Mouse (Mus musculus): Measurements from ENCODE around the gene Taf5l.
A peak's percentile ranks its signal among the peaks of the same experiment; 100 is the strongest.

The Taf5l gene

GRCm38 (mm10) chr8:123959473-123959872, 61.7 kb downstream of the Taf5l start:
- Histone ChIP-seq H3K27me3 (ENCODE audit: control insufficient read depth, insufficient read depth, low read length, poor library complexity, severe bottlenecking) (no peaks in the 10 kb centered on the region), H3K36me3 (ENCODE audit: control insufficient read depth, insufficient read depth, low read length, poor library complexity, severe bottlenecking) (no peaks in the 10 kb centered on the region; the same call in none of the 2 replicates)
- no peak for DNase-seq (ENCODE audit: low read depth, low spot score)

DNA sequence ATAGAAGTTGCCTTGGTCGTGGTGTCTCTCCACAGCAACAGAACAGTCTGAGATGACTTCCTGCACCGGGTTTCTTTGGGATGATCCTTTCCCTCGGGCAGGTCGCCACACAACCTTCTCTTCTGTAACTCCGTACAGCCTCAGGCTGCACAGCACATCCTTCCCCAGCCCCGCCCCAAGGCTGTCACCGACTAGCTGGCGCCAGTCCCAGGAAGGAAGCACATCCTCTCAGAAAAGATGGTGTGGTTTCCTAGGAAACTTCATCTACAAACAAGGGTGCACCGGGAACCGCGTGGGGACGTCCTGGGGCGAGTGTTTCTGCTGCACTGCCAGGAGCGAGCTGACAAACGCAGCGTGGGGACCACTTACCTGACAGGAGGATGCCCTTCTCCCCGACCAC, 63.1 kb downstream of the Taf5l start:
- no peaks in the 10 kb centered on the region; the same call in none of the 2 replicates for H3K36me3 ChIP-seq (ENCODE audit: control insufficient read depth, insufficient read depth, low read length, poor library complexity, severe bottlenecking)
- no peak for DNase-seq (ENCODE audit: low read depth, low spot score)
- H3K27me3 ChIP-seq (ENCODE audit: control insufficient read depth, insufficient read depth, low read length, poor library complexity, severe bottlenecking), result no peaks in the 10 kb centered on the region

DNA sequence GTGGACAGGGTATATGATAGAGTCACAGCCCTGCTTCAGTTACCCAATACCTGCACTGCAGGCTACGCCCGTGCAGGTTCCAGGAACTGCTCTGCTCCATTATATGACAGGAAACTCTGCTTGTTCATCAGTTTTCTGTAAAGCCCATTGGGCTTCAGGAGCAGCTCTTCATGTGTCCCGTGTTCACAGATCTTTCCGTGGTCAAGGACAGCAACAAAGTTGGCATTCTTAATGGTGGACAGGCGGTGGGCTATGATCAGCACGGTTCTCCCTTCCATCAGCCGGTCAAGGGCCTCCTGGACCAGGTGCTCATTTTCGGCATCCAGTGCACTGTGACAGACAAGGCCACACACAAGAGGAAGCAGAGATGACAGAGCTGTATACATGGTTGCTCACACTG, 67.0 kb downstream of the Taf5l start:
- H3K36me3 ChIP-seq (ENCODE audit: control insufficient read depth, insufficient read depth, low read length, poor library complexity, severe bottlenecking), result no peaks in the 10 kb centered on the region; the same call in none of the 2 replicates
- DNase-seq (ENCODE audit: low read depth, low spot score), result peak; percentile 77
- H3K27me3 ChIP-seq (ENCODE audit: control insufficient read depth, insufficient read depth, low read length, poor library complexity, severe bottlenecking), result no peaks in the 10 kb centered on the region

DNA sequence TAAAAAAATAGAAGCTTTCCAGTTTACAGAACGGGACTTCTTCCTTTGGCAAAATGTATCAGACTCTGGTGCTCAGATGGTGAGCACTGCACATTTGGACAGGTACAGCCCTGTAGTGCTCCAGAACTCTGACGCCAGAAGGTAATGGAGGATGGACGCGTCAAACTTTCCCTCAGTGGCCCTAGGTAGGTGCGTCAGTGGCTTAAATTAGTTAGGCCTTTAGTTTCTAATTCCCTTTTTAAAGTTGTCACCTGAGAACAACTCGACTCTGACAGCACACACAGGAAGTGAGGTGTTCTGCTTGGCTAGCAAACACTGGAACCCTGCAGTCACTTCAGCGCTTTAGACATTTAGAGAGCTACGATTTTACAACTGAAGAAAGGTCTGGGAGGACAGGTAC, 67.5 kb downstream of the Taf5l start:
- H3K36me3 ChIP-seq (ENCODE audit: control insufficient read depth, insufficient read depth, low read length, poor library complexity, severe bottlenecking), result no peaks in the 10 kb centered on the region; the same call in none of the 2 replicates
- DNase-seq (ENCODE audit: low read depth, low spot score), result peak; percentile 94
- H3K27me3 ChIP-seq (ENCODE audit: control insufficient read depth, insufficient read depth, low read length, poor library complexity, severe bottlenecking), result no peaks in the 10 kb centered on the region

GRCm38 (mm10) chr8:123950077-123950802, 71.0 kb downstream of the Taf5l start:
- Histone ChIP-seq H3K27me3 (ENCODE audit: control insufficient read depth, insufficient read depth, low read length, poor library complexity, severe bottlenecking) (no peaks in the 10 kb centered on the region), H3K36me3 (ENCODE audit: control insufficient read depth, insufficient read depth, low read length, poor library complexity, severe bottlenecking) (no peaks in the 10 kb centered on the region; the same call in 1 of the 2 replicates)
- peak; percentile 90 for DNase-seq (ENCODE audit: low read depth, low spot score)

- Histone ChIP-seq H3K27me3 (ENCODE audit: control insufficient read depth, insufficient read depth, low read length, poor library complexity, severe bottlenecking) (no peaks in the 10 kb centered on the region), H3K36me3 (ENCODE audit: control insufficient read depth, insufficient read depth, low read length, poor library complexity, severe bottlenecking) (no peaks in the 10 kb centered on the region; the same call in 1 of the 2 replicates)
- DNase-seq (ENCODE audit: low read depth, low spot score), result no peak
These were observed 71.6 kb downstream of the Taf5l start for GRCm38 (mm10) chr8:123949686-123949986.

DNA sequence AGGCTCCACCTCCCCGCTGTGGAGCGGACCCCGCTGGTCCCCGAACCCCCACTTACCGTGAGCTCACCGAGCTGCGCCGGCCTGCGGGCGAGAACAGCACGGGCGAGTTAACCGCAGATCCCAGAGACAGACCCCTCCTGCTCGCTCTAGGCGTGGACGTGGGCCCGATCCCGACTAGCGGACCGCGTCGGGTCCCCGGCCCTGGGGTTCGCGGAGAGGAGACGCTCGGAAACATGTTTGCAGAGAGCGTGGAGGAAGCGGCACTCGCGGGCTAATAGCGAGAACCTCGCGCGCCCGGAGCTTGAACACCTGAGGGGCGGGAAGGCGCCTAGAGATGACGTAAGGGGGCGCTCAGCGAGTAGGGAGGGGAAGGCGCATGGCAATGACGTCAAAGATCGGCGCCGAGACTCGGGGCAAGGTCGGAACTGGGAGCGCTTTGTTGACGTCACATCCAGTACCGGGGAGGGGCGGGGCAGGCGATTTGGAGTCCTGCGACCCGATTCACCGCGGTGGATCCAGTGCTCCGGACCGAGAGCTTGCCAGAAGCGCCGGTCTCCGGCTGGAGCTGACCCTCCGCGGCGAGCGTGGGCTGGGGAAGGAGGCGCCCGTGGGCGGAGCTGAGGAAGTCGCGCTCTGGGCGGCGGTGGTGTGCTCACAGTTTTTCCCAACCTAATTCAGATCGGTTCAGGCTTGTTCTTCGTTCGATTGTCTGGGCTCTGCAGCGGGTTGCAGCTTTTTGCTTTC, 72.1 kb downstream of the Taf5l start, which contains the start of gene Nup133:
Nup133 (minus strand) TSS at position 324 of the 744 bp plus-strand sequence.
- Histone ChIP-seq H3K36me3 (ENCODE audit: control insufficient read depth, insufficient read depth, low read length, poor library complexity, severe bottlenecking) (peaks cover under 1% of the 10 kb centered on the region; the same call in 1 of the 2 replicates), H3K27me3 (ENCODE audit: control insufficient read depth, insufficient read depth, low read length, poor library complexity, severe bottlenecking) (no peaks in the 10 kb centered on the region)
- peak; percentile 100 for DNase-seq (ENCODE audit: low read depth, low spot score)
